Mouse (Mus musculus) hindbrain, embryonic 13.5 days (tissue): ENCODE results near the gene Gpc5. TPM values are rescaled to one million over a fixed set of nuclear protein-coding genes. Genes with fewer than 3 reads are reported as not detected.
A peak's percentile ranks its signal among the peaks of the same experiment; 100 is the strongest.

ENCODE experiments used
- ATAC-seq: fragments of 200-750 bp; cut with Nextera tagmentation; 2 replicates; pipeline ENCODE4 v1.8.0; 2017; ENCODE audit warnings: moderate TSS enrichment; ENCODE audit not compliant: low FRiP score
- H3K27ac ChIP-seq: fragments of 300-500 bp; sonication (generic); 2 replicates; pipeline ENCODE4 v1.5.1; 2015; ENCODE audit warnings: inconsistent platforms, mild to moderate bottlenecking, moderate library complexity
- H3K27me3 ChIP-seq: fragments of 300-500 bp; sonication (generic); 2 replicates; pipeline ENCODE4 v1.6.1; 2015; ENCODE audit warnings: mild to moderate bottlenecking, inconsistent platforms
- H3K36me3 ChIP-seq: fragments of 300-500 bp; sonication (generic); 2 replicates; pipeline ENCODE4 v1.6.1; 2015; ENCODE audit warnings: mild to moderate bottlenecking, inconsistent platforms
- H3K4me1 ChIP-seq: fragments of 300-500 bp; sonication (generic); replicated peaks from 2 replicates; pipeline ENCODE4 v1.6.1; 2015; ENCODE audit warnings: inconsistent platforms
- H3K4me2 ChIP-seq: fragments of 300-500 bp; sonication (generic); 2 replicates; pipeline ENCODE4 v1.6.1; 2015; ENCODE audit warnings: inconsistent platforms, mild to moderate bottlenecking, moderate library complexity
- H3K4me3 ChIP-seq: fragments of 300-500 bp; sonication (generic); 2 replicates; pipeline ENCODE4 v1.5.1; 2015; ENCODE audit warnings: mild to moderate bottlenecking, inconsistent platforms
- H3K9ac ChIP-seq: fragments of 300-500 bp; sonication (generic); 2 replicates; pipeline ENCODE4 v1.6.1; 2015; ENCODE audit warnings: mild to moderate bottlenecking, inconsistent platforms
- H3K9me3 ChIP-seq: fragments of 300-500 bp; sonication (generic); 2 replicates; pipeline ENCODE4 v1.6.1; 2016; ENCODE audit warnings: inconsistent platforms
- WGBS: fragments of 180-500 bp; shearing (Covaris S2); methylation state at CpG from one replicate; pipeline ENCODE4 v1.1.7; 2015; 5-methylcytosine and 5-hydroxymethylcytosine counted together
- polyA plus RNA-seq: library from polyadenylated mRNA; unstranded; fragments of >200 nt; fragmentation: Nextera tagmentation; extraction: Ambion mirVana; gene quantifications from 2 replicates; pipeline ENCODE4 v1.2.1, GENCODE M21; 2015

Gpc5 gene
- polyA plus RNA-seq, 1 experiment from 2014 or later: 3.9 TPM

DNA sequence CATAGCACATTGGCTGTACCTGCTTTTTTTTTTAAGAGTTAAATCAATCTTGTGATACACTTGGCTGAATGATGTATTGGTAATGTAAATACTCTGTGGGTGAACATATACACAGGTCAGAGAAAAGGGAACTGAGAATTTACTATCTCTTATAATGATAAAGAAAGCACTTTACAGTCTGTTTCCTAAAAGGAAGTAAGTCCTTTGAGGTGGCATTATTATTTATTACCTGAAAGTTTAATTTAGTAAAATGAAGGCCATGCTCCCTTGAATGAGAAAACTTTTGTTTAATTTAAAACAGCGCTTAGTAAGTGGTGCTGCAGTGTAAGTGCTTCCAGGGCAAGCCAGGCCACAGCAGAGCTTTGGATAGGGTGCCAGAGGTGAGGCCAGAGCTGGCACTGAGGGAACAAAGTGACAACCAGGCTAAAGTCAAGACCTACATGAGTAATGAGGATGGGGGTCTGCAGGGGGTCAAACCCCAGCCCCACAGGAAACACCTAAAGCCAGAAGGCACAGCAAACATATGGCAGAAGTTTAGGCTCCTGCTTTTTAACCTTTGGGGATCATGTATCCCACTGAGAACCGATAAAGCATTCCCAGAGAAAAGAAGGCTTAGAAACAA lies 315.4 kb downstream of the Gpc5 start:
- Histone ChIP-seq H3K4me2 (no peak overlapping the region), H3K36me3 (no peaks in the 10 kb centered on the region), H3K27ac (no peak overlapping the region), H3K9me3 (no peaks in the 10 kb centered on the region), H3K27me3 (peaks cover 5% of the 10 kb centered on the region; the same call in 1 of the 2 replicates), H3K4me3 (no peak overlapping the region), H3K9ac (no peak overlapping the region), H3K4me1 (0 out of 2 replicates have a peak, but pooled peaks cover 2% of the 10 kb centered on the region)
- ATAC-seq: no peak
- 77% methylated on average over 2 of the region's 2 CpGs for WGBS

DNA sequence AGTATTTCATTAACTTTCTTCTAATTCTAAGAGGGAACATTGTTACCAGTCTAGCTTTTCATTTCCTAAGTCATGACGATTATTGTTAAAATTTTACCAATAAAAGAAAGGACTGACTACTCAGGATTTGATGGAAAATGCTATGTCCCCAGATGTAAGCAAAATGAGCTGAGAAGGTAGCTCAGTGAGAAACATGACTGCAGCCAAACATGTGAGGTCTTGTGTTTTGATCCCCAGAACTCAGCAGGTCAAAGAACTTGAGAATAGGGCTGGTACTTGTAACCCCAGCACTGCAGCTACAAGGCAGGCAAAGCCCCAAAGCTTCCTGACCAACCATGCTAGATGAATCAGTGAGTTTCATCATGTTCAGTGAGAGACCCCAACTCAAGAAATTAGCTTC lies 318.9 kb downstream of the Gpc5 start:
- Histone ChIP-seq H3K36me3 (no peaks in the 10 kb centered on the region), H3K9ac (no peak overlapping the region), H3K4me2 (no peak overlapping the region), H3K27ac (no peak overlapping the region), H3K9me3 (no peaks in the 10 kb centered on the region), H3K27me3 (no peaks in the 10 kb centered on the region), H3K4me3 (no peak overlapping the region), H3K4me1 (peaks cover 9% of the 10 kb centered on the region; the same call in 1 of the 2 replicates)
- WGBS: 88% methylated on average over 1 of the region's 1 CpGs
- ATAC-seq: no peak

DNA sequence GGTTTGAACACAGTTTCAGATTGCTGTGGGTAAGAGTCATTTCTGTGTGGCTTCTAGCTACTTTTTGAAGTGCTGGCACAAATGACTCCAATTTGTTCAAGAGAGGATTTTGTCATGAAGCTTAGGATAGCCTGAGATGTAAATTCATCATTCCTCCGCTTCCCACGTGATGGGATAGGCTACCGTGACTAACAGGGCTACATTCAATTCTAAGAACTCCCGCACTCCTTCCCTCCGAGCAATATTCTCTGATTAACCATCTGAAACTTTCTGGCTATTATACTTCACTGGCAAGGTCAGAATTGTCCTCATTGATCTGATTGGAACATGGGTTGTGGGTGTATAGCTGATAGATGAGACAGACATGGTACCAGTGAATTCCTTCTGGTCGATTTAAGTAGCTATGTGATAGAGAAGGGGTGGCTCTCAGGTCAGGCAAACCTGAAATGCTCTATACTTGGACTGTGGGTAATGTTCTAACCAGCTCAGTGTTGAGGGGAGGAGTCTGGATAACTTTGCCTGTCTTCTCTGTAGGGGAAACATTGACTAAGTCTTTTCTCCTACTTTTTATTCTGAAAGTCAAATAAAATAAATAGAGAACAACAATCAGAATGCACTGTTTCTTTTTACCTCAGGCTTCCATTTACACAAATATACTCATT lies 319.6 kb downstream of the Gpc5 start:
- no peak overlapping the region for H3K9ac ChIP-seq
- H3K27ac ChIP-seq: no peak overlapping the region
- no peaks in the 10 kb centered on the region for H3K27me3 ChIP-seq
- H3K9me3 ChIP-seq: no peaks in the 10 kb centered on the region
- no peaks in the 10 kb centered on the region for H3K36me3 ChIP-seq
- 43% methylated on average over 6 of the region's 6 CpGs for WGBS
- H3K4me3 ChIP-seq: no peak overlapping the region
- peaks cover 9% of the 10 kb centered on the region; the same call in 1 of the 2 replicates for H3K4me1 ChIP-seq
- no peak for ATAC-seq
- no peak overlapping the region for H3K4me2 ChIP-seq

DNA sequence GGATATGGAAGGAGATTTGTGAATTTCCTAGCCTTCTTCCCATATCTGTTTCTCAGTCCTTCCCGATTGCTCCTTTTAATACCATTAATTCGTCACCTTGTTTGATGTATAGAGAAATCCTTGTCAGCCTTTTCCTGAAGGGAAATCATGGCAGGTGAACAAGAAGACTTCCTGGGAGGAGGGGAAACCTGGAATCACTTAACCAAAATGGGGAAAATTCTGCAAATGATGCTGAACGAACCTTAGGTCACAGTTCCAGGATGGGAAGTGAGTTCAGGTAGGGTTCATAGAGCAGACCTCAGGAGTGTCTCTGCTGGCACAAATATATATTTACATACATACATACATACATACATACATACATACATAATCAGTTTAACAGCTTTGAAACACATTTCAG lies 320.8 kb downstream of the Gpc5 start:
- Histone ChIP-seq H3K27me3 (no peaks in the 10 kb centered on the region), H3K9ac (no peak overlapping the region), H3K4me3 (no peak overlapping the region), H3K4me1 (peaks cover 7% of the 10 kb centered on the region; the same call in 1 of the 2 replicates), H3K4me2 (no peak overlapping the region), H3K9me3 (no peaks in the 10 kb centered on the region), H3K36me3 (no peaks in the 10 kb centered on the region), H3K27ac (no peak overlapping the region)
- no peak for ATAC-seq
- WGBS: 81% methylated on average over 3 of the region's 3 CpGs

DNA sequence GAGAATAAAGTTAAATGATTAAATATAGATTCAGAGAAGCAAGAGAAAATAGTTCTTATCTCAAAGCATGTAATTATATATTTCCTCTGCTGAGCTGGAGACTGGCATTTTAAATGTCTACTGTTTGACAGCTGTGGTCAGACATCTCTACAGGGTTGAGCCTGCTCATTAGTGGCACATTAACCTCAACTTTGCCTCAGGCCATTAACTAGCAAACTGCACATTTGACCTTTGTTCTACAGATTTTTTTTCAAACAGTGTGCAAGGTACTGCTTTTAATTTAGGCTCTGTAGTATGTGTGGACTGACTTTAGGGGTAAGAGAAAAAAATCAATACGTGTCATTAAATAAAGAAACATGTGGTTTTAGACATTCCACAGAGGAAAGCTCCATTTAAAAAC lies 321.4 kb downstream of the Gpc5 start:
- WGBS: 66% methylated on average over 1 of the region's 1 CpGs

DNA sequence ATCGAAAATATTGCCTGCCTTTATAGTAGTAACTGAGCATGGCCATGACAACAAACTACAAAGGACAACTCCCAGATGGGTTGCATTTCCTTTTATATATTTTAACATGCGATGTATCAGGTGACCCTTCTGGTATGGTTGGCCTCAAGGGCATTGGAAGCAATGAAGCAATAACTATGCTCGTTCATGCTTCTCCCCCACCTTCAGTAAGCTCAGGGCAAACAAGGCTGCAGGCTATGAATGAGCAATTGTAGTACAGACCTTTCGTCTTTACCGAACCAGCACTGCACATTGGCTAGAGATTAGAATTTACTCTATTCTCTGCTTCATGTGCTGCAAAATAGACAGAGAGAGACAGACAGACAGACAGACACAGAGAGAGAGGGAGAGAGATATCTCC lies 322.5 kb downstream of the Gpc5 start:
- peaks cover 7% of the 10 kb centered on the region; the same call in 1 of the 2 replicates for H3K4me1 ChIP-seq
- no peak overlapping the region for H3K4me3 ChIP-seq
- WGBS: 51% methylated on average over 5 of the region's 5 CpGs
- ATAC-seq: no peak
- no peaks in the 10 kb centered on the region for H3K36me3 ChIP-seq
- H3K4me2 ChIP-seq: no peak overlapping the region
- no peak overlapping the region for H3K27ac ChIP-seq
- no peaks in the 10 kb centered on the region for H3K27me3 ChIP-seq
- H3K9ac ChIP-seq: no peak overlapping the region
- no peaks in the 10 kb centered on the region for H3K9me3 ChIP-seq

More for the DNA sequence above, 321.4 kb downstream of the Gpc5 start:
- H3K4me1 ChIP-seq: peaks cover 7% of the 10 kb centered on the region; the same call in 1 of the 2 replicates
- H3K36me3 ChIP-seq: no peaks in the 10 kb centered on the region
- no peak overlapping the region for H3K9ac ChIP-seq
- H3K27ac ChIP-seq: no peak overlapping the region
- H3K27me3 ChIP-seq: no peaks in the 10 kb centered on the region
- H3K9me3 ChIP-seq: no peaks in the 10 kb centered on the region
- H3K4me2 ChIP-seq: no peak overlapping the region
- H3K4me3 ChIP-seq: no peak overlapping the region
- ATAC-seq: no peak

DNA sequence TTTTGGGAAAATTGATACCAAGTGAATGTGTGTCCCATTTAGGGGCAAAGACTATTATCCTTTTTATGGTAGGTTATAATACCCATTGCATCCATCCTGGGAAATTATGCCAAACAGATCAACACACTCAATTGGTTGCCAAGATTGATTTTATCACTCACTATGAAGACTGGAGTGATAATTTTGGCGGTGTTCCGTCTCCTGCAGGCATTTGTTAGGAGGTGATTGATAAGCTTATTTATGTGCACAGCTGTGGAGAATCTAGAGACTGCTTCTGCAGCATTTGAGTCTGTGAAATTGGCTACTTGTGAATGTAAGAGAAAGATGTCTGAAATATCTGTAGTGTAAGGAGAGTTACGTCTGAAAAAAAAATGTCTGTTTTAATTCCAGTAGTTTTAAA lies 340.0 kb downstream of the Gpc5 start:
- H3K4me3 ChIP-seq: no peak overlapping the region
- H3K9me3 ChIP-seq: no peaks in the 10 kb centered on the region
- no peaks in the 10 kb centered on the region for H3K27me3 ChIP-seq
- H3K4me2 ChIP-seq: no peak overlapping the region
- WGBS: 41% methylated on average over 3 of the region's 3 CpGs
- ATAC-seq: 0 out of 2 replicates have a peak, but pooled peaks have one; percentile 32
- peaks cover 6% of the 10 kb centered on the region; the same call in 1 of the 2 replicates for H3K4me1 ChIP-seq
- no peak overlapping the region for H3K9ac ChIP-seq
- no peaks in the 10 kb centered on the region for H3K36me3 ChIP-seq
- no peak overlapping the region for H3K27ac ChIP-seq

DNA sequence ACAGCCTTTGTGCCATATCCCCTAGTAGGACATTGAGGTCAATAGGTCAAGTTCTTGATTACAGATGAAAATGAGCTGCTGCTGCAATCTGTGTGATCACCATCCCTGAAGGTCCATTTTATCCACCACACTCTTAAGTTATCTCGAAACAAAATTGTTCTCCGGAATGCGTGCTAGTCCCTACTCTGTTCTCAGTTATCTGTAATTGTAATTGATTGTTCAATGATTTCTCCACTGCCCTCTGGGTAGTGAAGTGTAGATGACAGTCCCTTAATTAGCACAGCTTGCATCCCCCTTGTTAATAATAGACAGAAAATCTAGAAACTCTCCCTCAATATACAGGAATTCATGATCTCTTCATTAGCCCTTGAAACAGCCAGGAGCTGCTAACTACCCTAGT lies 340.4 kb downstream of the Gpc5 start:
- no peak overlapping the region for H3K4me3 ChIP-seq
- peaks cover 6% of the 10 kb centered on the region; the same call in 1 of the 2 replicates for H3K4me1 ChIP-seq
- H3K27ac ChIP-seq: no peak overlapping the region
- H3K9ac ChIP-seq: no peak overlapping the region
- peak; percentile 39; the same call in 1 of the 2 replicates for ATAC-seq
- no peaks in the 10 kb centered on the region for H3K36me3 ChIP-seq
- H3K9me3 ChIP-seq: no peaks in the 10 kb centered on the region
- H3K27me3 ChIP-seq: no peaks in the 10 kb centered on the region
- WGBS: 51% methylated on average over 3 of the region's 3 CpGs
- no peak overlapping the region for H3K4me2 ChIP-seq

DNA sequence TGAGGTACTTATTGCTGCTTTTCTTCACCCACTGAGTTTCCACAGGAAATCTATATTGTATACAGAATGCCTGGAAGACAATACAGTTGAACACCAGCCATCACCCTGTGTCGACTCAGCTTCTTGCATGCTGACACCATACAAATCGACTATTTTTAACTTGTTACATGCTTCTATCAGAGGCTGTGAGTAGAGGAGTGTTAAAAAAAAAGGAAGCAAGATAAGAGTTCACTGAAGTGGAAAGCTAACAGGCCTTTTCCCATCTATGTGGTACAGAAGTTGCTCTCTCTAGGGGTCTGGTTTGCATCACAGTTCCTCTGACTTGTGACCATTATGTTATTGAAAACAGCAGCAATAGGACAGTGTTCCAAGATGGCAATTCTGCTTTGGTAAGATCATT lies 344.6 kb downstream of the Gpc5 start:
- Histone ChIP-seq H3K4me3 (no peak overlapping the region), H3K27ac (no peak overlapping the region), H3K4me2 (no peak overlapping the region), H3K9me3 (no peaks in the 10 kb centered on the region), H3K36me3 (no peaks in the 10 kb centered on the region), H3K4me1 (peaks cover 6% of the 10 kb centered on the region; the same call in 1 of the 2 replicates), H3K9ac (no peak overlapping the region), H3K27me3 (no peaks in the 10 kb centered on the region)
- WGBS: 60% methylated on average over 2 of the region's 2 CpGs
- no peak for ATAC-seq

DNA sequence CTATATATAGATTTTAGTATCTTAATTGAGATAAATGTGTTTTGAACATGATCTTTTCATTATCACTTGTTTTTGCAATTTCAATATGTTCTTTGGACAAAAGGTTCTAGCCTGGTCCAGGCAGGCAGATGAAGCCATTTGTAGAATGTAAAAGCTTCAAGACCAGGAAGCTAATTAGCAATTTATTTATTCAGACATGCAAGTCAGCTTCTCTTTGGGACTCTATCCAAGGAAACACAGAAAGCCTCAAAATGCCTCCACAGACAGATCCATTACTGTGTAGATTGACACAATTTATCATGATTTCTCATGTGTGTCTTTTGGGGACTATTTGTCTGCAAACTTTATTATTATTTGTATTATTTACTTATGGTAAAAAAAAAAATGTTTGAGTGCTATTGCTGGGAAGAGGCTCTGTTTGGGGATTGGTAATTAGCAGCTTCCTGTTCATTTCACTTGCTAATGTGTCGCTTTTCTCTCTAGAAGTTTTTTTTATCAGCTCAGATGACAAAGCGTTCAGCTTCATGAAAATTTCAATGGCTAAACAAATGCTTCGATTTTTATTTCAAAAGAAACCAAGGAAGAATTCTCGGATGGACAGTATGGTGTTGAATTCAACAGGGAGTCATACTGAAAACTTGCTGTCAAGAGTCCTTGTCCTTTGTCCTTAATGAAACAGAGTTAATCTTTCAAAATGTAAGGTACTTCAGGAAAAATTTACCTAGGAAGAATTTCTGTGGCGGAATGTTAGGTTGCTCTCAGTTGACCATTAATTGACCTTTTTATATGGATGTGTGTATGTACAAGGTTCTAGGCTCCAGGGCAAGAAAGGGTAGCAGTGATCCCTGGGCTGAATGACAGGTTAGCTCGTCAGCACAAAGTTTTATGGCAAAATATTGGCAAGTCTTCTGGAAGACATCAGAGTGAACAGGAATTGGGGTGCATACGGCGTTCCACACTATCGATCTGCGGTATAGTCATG lies 353.1 kb downstream of the Gpc5 start:
- no peak overlapping the region for H3K4me2 ChIP-seq
- ATAC-seq: 0 out of 2 replicates have a peak, but pooled peaks have one; percentile 21
- no peak overlapping the region for H3K4me3 ChIP-seq
- no peaks in the 10 kb centered on the region for H3K36me3 ChIP-seq
- H3K27ac ChIP-seq: no peak overlapping the region
- H3K4me1 ChIP-seq: 0 out of 2 replicates have a peak, but pooled peaks cover 4% of the 10 kb centered on the region
- WGBS: 77% methylated on average over 10 of the region's 10 CpGs
- H3K9ac ChIP-seq: no peak overlapping the region
- no peaks in the 10 kb centered on the region for H3K9me3 ChIP-seq
- H3K27me3 ChIP-seq: no peaks in the 10 kb centered on the region

DNA sequence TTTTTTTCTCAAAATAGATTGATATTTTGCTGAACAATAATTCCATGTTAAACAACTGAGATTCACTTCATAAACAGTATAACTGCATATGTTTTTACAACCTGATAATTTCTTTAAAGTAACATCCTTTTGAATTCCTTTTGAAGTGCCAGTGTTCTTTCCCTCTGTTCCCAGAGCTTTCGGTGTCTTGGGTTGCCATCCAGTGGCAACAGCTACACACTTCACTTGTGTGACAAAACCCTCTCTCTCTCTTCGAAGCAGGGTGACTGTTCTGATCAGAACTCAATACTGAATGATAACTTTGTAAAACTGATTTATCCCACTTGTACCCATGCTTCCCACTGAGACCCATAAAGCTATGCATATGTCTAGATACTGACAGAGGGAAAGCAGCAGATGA lies 358.9 kb downstream of the Gpc5 start:
- H3K9ac ChIP-seq: no peak overlapping the region
- H3K4me1 ChIP-seq: no peaks in the 10 kb centered on the region
- H3K4me2 ChIP-seq: no peak overlapping the region
- no peaks in the 10 kb centered on the region for H3K36me3 ChIP-seq
- no peak for ATAC-seq
- 67% methylated on average over 2 of the region's 2 CpGs for WGBS
- no peak overlapping the region for H3K4me3 ChIP-seq
- no peak overlapping the region for H3K27ac ChIP-seq
- H3K27me3 ChIP-seq: no peaks in the 10 kb centered on the region
- H3K9me3 ChIP-seq: no peaks in the 10 kb centered on the region

DNA sequence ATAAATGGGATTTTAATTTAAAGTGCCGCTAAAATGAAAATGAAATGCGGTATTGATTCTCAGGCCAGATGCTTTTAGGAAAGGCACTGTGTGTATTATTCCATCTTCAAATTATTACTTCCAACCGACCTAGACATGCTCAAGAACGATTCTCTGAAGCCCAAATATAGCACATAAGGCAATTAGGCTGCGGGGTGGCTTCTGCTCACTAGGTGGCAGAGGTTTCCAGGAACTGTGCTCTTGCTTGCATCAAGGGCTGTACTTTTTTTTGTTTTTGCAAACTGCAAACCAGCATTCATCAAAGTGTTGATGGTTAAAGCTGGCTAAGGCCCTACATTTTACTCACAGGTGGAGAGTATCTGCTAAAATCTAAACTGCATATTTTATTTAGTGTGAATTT lies 375.9 kb downstream of the Gpc5 start:
- 52% methylated on average over 5 of the region's 5 CpGs for WGBS
- no peaks in the 10 kb centered on the region for H3K4me1 ChIP-seq
- H3K4me3 ChIP-seq: no peak overlapping the region
- no peak overlapping the region for H3K27ac ChIP-seq
- no peaks in the 10 kb centered on the region for H3K36me3 ChIP-seq
- no peaks in the 10 kb centered on the region for H3K9me3 ChIP-seq
- H3K9ac ChIP-seq: no peak overlapping the region
- H3K27me3 ChIP-seq: no peaks in the 10 kb centered on the region
- ATAC-seq: 0 out of 2 replicates have a peak, but pooled peaks have one; percentile 39
- no peak overlapping the region for H3K4me2 ChIP-seq
